ENCODE assay signal across 13 mouse cellular contexts in genomic region chr17:49668296-49668695, GRCm38 (mm10). TPM values are rescaled to one million over a fixed set of nuclear protein-coding genes. Genes with fewer than 3 reads are reported as not detected.
"Had no signal": no experiment of that assay in that cellular context is flagged by ENCODE, and none has a peak within 500 bp of the region (broad histone marks: within the 10 kb centered on the region; RNA-seq: fewer than 3 reads in every experiment).

No protein-coding gene starts in this region.

- DNase-seq: retina, postnatal 1 day; right cerebral cortex, adult 18-20 months; right cerebral cortex, postnatal 14 days; right cerebral cortex, postnatal 25 days; right cerebral cortex, postnatal 4 days; spleen, adult 18-20 months; thymus, adult 18-20 months; thymus, adult 2 months; thymus, postnatal 14 days; thymus, postnatal 25 days; thymus, postnatal 36 days; thymus, postnatal 4 days had no signal

RNA-seq across cellular contexts. Expression of gene Kif6, which starts 53.4 kb away (rescaled TPM):
- total RNA-seq: neutrophil, adult 5-6 weeks had no signal
